Mouse (Mus musculus): Measurements from ENCODE around the gene Rrp7a.

GRCm38 (mm10) chr15:83118360-83118759 lies 4.2 kb downstream of the Rrp7a start:
- TF ChIP-seq CTCF (IDR thresholded peaks at IDR 0.05; ENCODE audit: low read depth, low read length) (no peak), TAL1 (conservative IDR thresholded peaks at IDR 0.05; ENCODE audit: low read depth, low read length) (no peak)
